Mouse (Mus musculus): ENCODE measurements at regions not wholly inside any gene's neighbourhood (a gene's known extent, or its start where the extent isn't known, plus 50 kb on each side); places are given as distances from the start of the nearest gene placed in this dataset.

DNA sequence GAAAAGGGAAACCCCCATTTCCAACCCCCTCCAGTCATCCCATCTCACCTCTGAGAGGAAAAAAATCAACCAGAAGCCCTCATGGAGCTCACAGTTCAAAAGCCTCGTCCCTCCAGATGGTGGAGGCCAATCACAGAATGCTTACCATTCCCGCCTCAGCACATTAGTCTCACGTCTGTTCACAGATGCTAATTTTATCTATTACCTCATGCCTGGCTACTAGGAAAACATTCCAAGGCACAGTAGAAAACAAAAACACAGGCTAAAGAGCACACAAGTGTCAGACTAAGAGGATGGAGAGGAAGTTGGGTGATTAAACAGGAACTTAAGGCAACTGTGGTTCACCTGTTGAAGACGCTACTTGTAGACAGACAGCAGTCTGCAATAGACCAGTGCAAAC is 54.4 kb upstream of the Vldlr start:
- H3K4me2 ChIP-seq (replicated peaks), result no peak overlapping the region
- no peaks in the 10 kb centered on the region for H3K27me3 ChIP-seq
- no peak overlapping the region for H3K4me3 ChIP-seq
- no peaks in the 10 kb centered on the region for H3K9me3 ChIP-seq
- H3K36me3 ChIP-seq, result no peaks in the 10 kb centered on the region
- ATAC-seq (replicated peaks), result no peak
- 50% methylated on average over 4 of the region's 4 CpGs for WGBS
- H3K9ac ChIP-seq (replicated peaks), result no peak overlapping the region
- no peaks in the 10 kb centered on the region for H3K4me1 ChIP-seq
- no peak overlapping the region for H3K27ac ChIP-seq (replicated peaks)
